Mouse (Mus musculus) hematopoietic stem cell, adult 5-6 weeks (primary cell): Measurements from ENCODE around the gene Pqbp1. TPM values are rescaled to one million over a fixed set of nuclear protein-coding genes. Genes with fewer than 3 reads are reported as not detected.

Source experiments
- ATAC-seq, 2 experiments: fragments of 125-278 bp in 1 of 2; replicated peaks in 1 of 2; 2 replicates each; pipeline ENCODE4 v1.8.0; 2016 to 2017; ENCODE audit warnings: inconsistent platforms in 2 of 2, mild to moderate bottlenecking in 2 of 2, moderate number of reproducible peaks in 2 of 2, low read depth in 1 of 2, moderate TSS enrichment in 1 of 2; ENCODE audit not compliant: low FRiP score in 2 of 2, poor library complexity in 2 of 2, severe bottlenecking in 2 of 2, insufficient read depth in 1 of 2, low TSS enrichment in 1 of 2
- total RNA-seq: library from RNA; stranded (forward); fragments of 172-1452, 232-1000 nt; gene quantifications from 2 replicates; pipeline ENCODE4 v1.2.3, GENCODE M21; 2017

Pqbp1 gene
- total RNA-seq, 1 experiment from 2014 or later: 186 TPM

DNA sequence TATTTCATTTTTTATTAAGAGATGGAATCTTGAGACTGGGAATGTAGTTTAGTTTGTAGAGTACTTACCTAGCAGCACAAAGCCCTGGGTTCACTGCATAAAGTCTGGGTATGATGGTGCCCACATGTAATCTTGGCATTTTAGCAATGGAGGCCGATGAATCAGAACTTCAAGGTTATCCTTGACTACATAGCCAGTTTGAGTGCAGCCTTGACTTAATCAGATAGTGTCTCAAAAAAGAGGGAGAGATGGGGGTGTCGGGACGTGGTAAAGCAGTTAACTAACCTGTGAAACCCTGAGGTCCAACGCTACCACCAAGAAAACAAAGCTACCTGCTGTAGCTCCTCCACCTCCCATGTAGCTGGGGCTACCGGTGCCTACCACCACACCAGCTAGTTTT, 5.4 kb upstream of the Pqbp1 start:
- ATAC-seq: no peak

DNA sequence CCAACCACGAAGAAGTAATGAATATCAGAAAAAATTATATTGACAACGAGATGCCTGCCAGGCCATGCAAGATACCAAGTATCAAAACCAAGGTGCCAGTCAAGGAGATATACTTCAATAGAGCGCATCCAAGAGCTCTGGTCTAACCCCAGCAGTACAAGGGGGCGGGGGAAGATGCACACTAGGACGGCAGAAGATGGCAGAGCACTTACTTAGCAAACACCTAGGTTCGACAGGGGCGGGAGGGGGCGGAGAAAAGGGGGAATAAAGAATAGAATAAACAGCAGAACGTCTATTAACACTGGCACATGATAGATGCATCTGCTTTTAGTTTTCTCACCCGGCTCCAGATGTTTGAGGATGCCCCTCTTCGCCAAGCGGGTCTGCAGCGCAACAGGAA, 858 bp downstream of the Pqbp1 start:
- ATAC-seq: no peak

DNA sequence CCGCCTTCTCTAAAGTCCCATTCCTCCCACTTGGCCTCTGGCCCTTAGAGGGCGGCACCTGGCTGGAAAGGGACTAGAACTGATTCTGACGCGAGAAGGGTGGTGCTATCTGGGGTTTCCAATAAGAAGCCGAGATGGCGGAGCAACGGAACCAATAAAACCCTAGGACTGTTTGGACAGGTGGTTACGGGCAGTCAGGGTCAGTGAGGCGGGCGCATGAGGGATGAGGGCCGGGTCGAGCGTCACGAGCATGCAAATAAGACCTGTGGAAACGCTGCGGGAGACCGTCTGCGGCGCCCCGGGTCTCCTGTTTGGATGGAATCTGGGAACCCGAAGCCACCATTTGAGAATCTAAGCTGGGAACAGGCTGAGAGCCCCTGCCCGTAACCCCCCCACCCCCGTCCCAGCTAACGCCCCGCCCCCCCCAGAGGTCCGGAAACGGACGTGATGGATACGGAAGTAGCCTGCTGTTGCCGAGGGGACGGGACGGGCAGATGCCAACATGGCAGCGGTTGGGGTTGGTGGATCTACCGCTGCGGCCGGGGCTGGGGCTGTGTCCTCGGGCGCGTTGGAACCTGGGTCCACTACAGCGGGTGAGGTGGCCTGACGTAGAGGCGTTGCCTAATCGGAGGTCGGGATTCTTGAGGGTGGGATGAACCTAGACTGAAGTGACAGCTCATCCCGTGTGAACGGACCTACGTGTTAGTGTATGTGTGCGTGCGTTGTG, 15.1 kb downstream of the Pqbp1 start, which contains the start of gene Slc35a2:
Gene Slc35a2 (plus strand): TSS at position 188 of the 727 bp plus-strand sequence.
- peak; percentile 89 to 95 for ATAC-seq

DNA sequence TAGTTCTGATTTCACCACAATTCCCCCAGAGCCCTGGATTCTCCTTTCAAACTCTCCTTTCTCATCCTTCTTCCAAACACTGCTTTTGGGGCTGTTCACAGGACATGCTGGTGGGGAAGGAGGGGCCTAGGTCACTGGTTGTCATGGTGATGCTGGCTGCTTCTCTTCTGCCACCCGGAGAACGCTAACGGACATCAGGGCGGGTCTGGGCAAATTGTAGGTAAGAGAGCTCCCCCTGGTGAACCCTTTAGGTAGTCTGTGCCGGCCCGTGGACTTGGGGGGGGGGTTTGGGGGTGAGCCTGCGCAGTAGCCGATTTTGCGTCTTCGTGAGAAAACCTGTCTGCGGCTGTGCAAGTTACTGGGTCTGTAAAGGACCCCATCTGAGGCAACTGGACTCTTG, 19.2 kb downstream of the Pqbp1 start:
- peak; percentile 59 to 61 for ATAC-seq

DNA sequence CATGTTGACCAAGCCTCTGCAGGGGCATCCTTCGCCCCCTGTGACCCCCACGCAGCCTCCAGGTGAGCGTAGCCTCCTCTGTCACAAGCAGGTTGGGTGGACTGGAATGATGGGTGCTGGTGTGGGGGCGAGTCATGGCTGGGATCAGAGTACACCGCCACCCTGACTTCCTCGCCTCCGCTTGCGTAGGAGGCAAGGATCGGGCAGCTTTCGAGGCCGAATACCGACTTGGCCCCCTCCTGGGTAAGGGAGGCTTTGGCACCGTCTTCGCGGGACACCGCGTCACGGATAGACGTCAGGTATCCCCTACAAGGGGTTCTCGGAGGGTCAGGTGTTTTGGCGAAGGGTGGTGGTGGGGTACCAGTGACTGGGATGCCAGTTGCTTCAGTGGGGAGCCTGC, 20.6 kb downstream of the Pqbp1 start:
- ATAC-seq: no peak

DNA sequence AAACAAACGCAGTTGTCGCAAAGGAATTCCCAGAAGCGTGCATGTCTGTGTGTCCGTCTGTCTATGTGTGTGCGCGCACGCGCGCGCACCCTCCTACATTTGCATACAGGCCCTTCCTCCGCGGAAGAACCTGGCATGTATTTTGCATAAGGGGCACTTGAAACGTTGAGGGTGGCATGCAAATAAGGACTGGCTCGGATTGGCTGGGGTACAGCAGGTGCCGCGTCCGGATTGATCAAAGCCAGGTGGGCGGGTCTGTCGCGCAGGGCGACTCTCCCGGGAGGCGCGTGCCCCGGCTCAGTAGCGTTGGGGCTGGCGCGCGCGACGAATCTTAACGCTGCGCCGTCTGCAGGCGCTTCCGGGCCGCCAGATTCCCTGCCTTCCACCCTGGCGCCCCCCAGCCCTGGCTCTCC, 21.1 kb downstream of the Pqbp1 start, which contains the start of gene Pim2:
Gene Pim2 (plus strand): TSS at position 256 of the 413 bp plus-strand sequence.
- ATAC-seq: peak; percentile 88 to 94

DNA sequence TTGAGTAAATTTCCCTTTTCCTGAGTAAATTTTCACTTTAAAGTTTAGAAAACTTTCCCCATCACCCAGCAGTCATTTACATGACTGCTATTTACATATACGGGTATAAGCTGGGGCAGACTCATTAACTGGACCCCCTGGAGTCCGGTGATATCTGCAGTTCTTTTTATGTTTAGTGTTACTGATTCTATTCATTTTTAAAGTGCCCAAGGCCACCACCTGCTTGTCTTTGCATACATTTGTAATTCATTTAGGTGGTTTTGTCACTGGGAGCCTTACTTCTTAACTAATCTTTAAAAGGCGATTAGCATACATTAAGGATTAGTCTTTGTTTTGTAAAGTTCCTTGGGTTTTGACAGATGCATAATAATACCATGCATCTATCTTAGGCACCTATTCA, 29.2 kb downstream of the Pqbp1 start:
- no peak for ATAC-seq

DNA sequence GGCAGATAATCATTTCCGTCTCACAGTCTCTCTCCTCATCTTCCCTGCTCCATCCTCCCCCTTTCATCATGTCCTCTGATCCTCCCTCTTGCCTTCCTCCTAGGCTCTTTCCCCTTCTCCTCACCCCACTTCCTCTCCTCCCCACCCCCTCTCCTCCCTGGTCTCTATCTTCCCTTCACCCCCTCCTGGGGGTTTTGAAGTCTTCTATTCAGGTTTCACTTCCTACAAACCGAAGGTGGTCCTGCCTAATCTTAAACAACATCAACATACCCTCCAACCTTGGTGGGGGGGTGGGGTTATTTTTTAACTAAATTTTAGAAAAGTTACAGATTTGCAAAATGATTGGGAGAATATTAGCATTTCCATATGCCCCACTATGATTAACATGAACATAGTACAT, 30.6 kb downstream of the Pqbp1 start:
- no peak for ATAC-seq

DNA sequence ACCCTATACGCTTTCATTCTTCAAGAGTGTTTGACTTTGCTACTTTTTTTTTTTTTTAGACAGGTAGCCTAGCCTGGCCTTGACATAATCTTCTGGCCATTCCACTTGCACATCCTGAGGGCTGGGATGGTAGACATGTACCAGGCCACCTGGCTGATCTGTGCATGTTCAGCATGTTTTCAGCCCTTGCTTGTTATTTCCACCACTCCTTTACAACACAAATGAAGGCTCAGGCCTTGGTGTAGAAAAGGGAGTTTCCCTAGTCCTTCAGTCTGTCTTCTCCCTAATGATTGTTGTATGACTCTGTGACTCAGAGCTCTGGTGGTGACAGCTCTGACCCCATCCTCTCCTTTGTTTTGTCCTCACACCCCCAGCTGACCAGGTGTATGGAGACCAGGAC, 31.9 kb downstream of the Pqbp1 start:
- no peak for ATAC-seq

DNA sequence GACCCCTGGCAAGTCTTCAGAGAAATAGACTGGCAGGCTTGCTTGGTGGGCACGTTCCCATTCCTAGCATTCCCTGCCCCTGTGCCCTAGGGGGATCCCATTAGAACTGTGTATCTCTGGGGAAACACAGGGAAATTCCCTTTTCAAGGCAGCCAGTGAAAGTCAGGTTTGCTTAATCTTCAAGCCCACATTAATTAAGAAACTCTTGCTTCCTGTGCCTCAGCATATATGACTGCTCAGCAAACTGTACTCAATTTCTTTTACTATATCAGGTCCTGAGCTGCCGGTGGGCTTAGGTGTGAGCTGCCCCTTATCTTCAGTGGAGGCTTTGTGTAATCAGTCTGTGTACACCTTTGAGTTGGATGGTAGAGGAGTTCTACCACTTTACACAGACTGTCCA, 33.3 kb downstream of the Pqbp1 start:
- ATAC-seq: peak in 1 of 2 experiments; percentile 17; a peak in 1 of 4 replicates

DNA sequence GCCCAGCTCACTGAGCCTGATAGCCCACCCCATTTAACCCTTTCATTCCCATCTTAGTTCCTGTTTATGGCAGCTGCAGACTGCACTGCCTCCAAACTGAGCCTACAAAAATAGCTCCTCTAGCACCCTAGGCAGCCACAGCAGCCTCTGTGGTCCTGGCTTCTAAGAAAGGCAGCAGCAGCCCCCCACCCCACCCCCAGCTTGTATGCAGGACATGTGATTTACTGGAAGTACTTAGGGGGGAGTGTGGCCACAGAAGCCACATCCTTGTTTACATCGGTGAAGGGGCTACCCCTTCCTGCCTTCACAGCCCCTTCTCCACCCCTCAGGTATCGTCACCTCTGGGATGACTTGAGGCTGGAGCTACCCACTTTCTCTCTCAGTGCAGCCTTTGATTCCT, 33.7 kb downstream of the Pqbp1 start:
- ATAC-seq: peak; percentile 82 to 84

DNA sequence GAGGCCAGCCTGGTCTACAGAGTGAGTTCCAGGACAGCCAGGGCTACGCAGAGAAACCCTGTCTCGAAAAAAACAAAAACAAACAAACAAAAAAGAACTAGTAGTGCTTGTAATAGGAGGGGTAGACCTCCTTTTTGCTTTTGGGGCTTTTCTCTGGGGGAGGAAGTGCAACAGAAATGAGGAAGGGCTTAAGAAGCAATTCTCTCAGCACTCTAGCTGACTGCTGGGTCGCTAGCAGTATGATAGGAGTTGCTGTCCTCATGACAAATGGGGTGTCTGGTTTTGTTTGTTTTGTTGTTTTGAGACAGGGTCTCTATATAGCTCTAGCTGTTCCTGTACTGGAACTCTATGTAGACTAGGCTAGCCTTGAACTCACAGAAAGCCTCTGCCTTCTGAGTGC, 34.5 kb downstream of the Pqbp1 start:
- ATAC-seq: 0 out of 4 replicates have a peak, but pooled peaks of 1 of the 2 experiments have one; percentile 25

DNA sequence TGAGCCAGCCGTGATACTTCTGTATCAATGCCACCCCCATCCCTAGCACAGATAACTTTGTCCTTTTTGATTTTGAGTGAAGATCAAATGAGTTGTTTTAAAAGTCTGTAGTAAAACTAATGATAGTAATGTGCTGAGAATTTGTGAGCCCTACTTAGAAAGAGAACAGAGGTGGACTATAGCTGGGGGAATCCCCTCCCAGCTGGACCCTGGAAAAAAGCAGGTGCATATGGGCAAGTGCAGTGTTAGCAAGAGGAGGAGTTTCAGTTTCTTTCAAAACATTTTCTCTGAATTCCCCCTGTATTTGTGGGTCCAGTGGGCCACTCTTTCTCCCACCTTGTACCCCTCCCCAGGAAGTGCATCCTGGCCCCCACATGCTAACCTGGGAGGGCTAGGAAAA, 35.9 kb downstream of the Pqbp1 start:
- no peak for ATAC-seq

DNA sequence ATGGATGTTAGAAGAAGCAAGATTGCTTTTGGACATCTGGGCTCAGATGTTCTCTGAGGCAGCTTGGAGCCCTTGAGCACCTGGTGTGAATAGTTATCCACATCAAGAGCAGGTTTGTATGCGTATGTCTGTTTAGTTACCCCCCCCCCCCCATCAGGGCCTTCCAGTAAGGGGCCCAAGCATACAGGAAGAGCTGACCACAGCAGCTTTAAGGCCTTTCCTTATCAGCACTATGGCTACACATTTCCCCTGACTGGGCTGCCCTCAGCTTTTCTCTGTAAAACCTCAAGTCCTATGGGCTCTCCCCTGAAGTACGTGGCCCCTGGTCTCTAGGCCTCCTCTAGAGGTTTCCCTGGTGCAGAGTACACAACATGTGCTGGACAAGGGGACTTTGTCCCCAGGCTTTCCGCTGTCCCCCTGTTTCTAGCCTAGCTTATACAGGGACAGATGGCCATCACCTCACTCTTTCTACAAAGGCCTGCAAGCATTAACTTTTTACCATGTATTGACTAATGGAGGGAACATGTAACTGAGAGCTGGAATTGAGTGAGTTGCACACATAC, 39.8 kb downstream of the Pqbp1 start:
- peak; percentile 53 to 71 for ATAC-seq

DNA sequence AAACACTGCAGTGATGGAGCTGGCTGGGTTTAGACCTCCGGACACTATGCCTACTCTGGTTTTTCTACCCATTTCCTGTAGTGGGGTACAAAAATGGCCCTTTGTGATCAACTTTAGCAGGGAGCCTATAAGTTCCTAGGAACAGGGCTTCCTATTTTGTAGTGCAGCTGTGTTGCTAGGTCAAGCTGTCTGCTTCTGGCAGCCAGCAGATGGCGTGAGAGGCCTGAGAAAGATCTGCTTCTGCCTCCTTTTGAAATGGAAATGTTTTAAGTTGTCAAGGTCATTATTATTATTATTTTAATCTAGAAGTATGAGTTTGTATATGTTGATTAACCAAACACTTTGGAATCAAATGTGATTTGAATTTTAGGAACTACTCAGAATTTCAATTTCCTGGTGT, 44.5 kb downstream of the Pqbp1 start:
- ATAC-seq: peak; percentile 32 to 53; a peak in 1 of 4 replicates

DNA sequence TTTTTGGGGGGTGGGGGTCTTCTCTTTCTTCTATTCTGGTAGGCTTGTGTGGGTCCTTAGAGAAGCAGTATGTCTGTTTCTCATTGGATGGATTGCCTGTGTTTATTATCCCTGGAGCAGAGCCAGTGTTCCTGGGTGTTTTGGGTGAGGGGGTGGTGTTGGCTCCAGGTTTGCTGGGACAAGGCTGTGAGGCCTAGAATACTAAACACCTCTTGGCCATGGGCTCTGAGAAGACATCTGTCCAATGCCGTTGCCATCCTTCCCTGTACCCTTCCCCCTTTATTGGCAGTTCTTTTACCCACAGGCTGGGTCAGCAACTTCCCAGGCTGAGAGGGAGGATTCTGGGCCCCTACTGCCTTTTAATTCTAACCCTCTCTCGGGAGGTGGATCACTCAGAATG, 51.2 kb downstream of the Pqbp1 start:
- no peak for ATAC-seq
